Mouse (Mus musculus) inflammation-experienced regulatory T-cells, adult 16 weeks (primary cell): ENCODE measurements around the gene Slc15a5. TPM values are rescaled to one million over a fixed set of nuclear protein-coding genes. Genes with fewer than 3 reads are reported as not detected.

ENCODE experiments used
- polyA plus RNA-seq: library from polyadenylated mRNA; unstranded; fragments of 100-300 nt; shearing (Covaris generic); gene quantifications from one replicate; pipeline ENCODE4 v1.2.1, GENCODE M21; 2017

Gene Slc15a5
- not detected for polyA plus RNA-seq

DNA sequence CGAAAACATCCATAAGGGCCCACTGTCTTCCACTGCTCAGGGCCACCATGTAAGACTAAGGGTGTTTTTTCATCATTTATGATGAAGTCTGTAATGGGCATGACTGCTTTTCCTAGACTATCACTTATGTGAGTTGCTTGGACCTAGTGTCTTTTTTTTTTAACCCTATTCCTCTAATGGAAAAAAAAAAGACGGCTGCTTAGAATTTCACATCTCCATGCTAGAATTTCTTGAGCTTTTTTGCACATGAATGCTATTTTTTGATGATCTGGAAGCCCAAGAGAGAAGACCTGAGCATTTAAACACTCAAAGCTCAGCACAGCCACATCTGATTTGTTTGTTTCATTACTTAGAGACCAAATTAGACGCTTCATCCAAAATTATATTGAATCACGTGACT lies at the start of gene Slc15a5:
TSS of gene Slc15a5 (minus strand) at position 101 of the 400 bp plus-strand sequence.

Other genes with a start within 250 kb of the Slc15a5 start
- 2.5 TPM for gene Mgst1, start 60.4 kb upstream of the Slc15a5 start, polyA plus RNA-seq